Mouse (Mus musculus) heart, adult 18-20 months (tissue): Measurements from ENCODE around the gene Pik3ap1. TPM values are rescaled to one million over a fixed set of nuclear protein-coding genes. Genes with fewer than 3 reads are reported as not detected.

ENCODE experiments used
- total RNA-seq, 2 experiments: library from RNA; stranded (reverse); gene quantifications; 2 replicates each; pipeline ENCODE4 v1.2.3; 2021

The Pik3ap1 gene
- total RNA-seq, 2 experiments from 2014 or later, result 1.0 to 2.5 TPM

Other genes with a start within 250 kb of the Pik3ap1 start
- gene Tll2, start 178.3 kb downstream of the Pik3ap1 start, total RNA-seq, result under 1 TPM; 0.31 to 0.32 TPM
- gene Tm9sf3, start 121.1 kb downstream of the Pik3ap1 start, total RNA-seq, result 10 to 100 TPM; 70.3 to 73.4 TPM
- gene Lcor, start 97.5 kb upstream of the Pik3ap1 start, total RNA-seq, result 10 to 100 TPM; 12.2 to 12.4 TPM
- gene Gm340, start 197.3 kb upstream of the Pik3ap1 start, total RNA-seq, result 1 to 10 TPM; 8.1 to 8.4 TPM